Mouse (Mus musculus): ENCODE measurements around the gene Fam13a. TPM values are rescaled to one million over a fixed set of nuclear protein-coding genes. Genes with fewer than 3 reads are reported as not detected.

The Fam13a gene
- polyA plus RNA-seq, 2 experiments from 2014 or later, result not detected

Other genes starting within 250 kb of the Fam13a start
- 10 to 100 TPM; 21.4 to 24.7 TPM for gene Herc3, start 193.1 kb downstream of the Fam13a start, polyA plus RNA-seq (2017; shearing (Covaris generic))
- under 1 TPM in 1 of 2 experiments, not detected in 1; 0.37 TPM for gene Nap1l5, start 117.5 kb downstream of the Fam13a start, polyA plus RNA-seq (2017; shearing (Covaris generic))
- 10 to 100 TPM; 24.3 to 27.7 TPM for gene Tigd2, start 184.3 kb upstream of the Fam13a start, polyA plus RNA-seq (2017; shearing (Covaris generic))

Data from activated CD4-positive, CD25-positive, alpha-beta regulatory T cell, adult 4 months (primary cell).